ENCODE assay signal across 9 mouse cellular contexts in genomic region chr13:23436231-23436661, GRCm38 (mm10). TPM values are rescaled to one million over a fixed set of nuclear protein-coding genes. Genes with fewer than 3 reads are reported as not detected.
DNase-seq lines count a peak whose midpoint lies in the region; ATAC-seq and TF ChIP-seq lines count a peak whose summit lies in the region.
"Had no signal": no experiment of that assay in that cellular context is flagged by ENCODE, and none has a peak within 500 bp of the region (broad histone marks: within the 10 kb centered on the region; RNA-seq: fewer than 3 reads in every experiment).

No protein-coding gene starts in this region.

- no peak for TF ChIP-seq POLR2A in cortical plate, adult 2 months (IDR thresholded peaks at IDR 0.05; ENCODE audit: extremely low read depth, insufficient read depth, low read length)

- peak overlapping the region; percentile 78 for H3K4me3 ChIP-seq in erythroblast, embryonic 14.5 days (replicated peaks)
- H3K4me3 ChIP-seq in cortical plate, adult 2 months (ENCODE audit: insufficient read depth, low read length), result peak overlapping the region; percentile 7; the same call in 1 of the 2 replicates
- peak overlapping the region; percentile 48 for H3K4me3 ChIP-seq in heart, embryonic 15.5 days

- no peak for ATAC-seq in erythroblast, adult 5-6 weeks (replicated peaks; ENCODE audit: low FRiP score, poor library complexity, severe bottlenecking)
- peak; percentile 8 for ATAC-seq in CD4-positive, CD25-positive, alpha-beta regulatory T cell, adult 4 months
- ATAC-seq in heart, embryonic 15.5 days (replicated peaks; ENCODE audit: insufficient number of reproducible peaks, insufficient read depth, low FRiP score, low read depth), result no peak

- H3K27ac ChIP-seq in cortical plate, adult 2 months (ENCODE audit: insufficient read depth, low read length), result no peak overlapping the region
- H3K27ac ChIP-seq in heart, embryonic 15.5 days, result no peak overlapping the region

- H3K36me3 ChIP-seq in erythroblast, embryonic 14.5 days (ENCODE audit: control insufficient read depth), result no peaks in the 10 kb centered on the region
- H3K36me3 ChIP-seq in heart, embryonic 15.5 days, result no peaks in the 10 kb centered on the region

- no peaks in the 10 kb centered on the region for H3K9me3 ChIP-seq in erythroblast, embryonic 14.5 days (ENCODE audit: control insufficient read depth, low read length)
- no peaks in the 10 kb centered on the region for H3K9me3 ChIP-seq in heart, embryonic 15.5 days (replicated peaks)

- WGBS in heart, embryonic 15.5 days, result 1% methylated on average over 11 of the region's 11 CpGs

- peak; percentile 56 to 66 for DNase-seq in kidney, postnatal 4 days
- peak; percentile 67 for DNase-seq in mesoderm, embryonic 11.5 days (ENCODE audit: low read depth, low spot score)
- peak; percentile 55 for DNase-seq in thymus, postnatal 25 days

- peak overlapping the region; percentile 65 for H3K4me2 ChIP-seq in heart, embryonic 15.5 days

- peaks cover 74% of the 10 kb centered on the region for H3K4me1 ChIP-seq in erythroblast, embryonic 14.5 days (ENCODE audit: control insufficient read depth)
- no peaks in the 10 kb centered on the region; the same call in 1 of the 2 replicates for H3K4me1 ChIP-seq in cortical plate, adult 2 months (ENCODE audit: control insufficient read depth, insufficient read depth, low read length)
- peaks cover 11% of the 10 kb centered on the region for H3K4me1 ChIP-seq in heart, embryonic 15.5 days (replicated peaks)

- H3K27me3 ChIP-seq in erythroblast, embryonic 14.5 days (ENCODE audit: control insufficient read depth), result no peaks in the 10 kb centered on the region
- no peaks in the 10 kb centered on the region for H3K27me3 ChIP-seq in heart, embryonic 15.5 days

- H3K9ac ChIP-seq in heart, embryonic 15.5 days, result no peak overlapping the region

- TF ChIP-seq CTCF in cortical plate, adult 2 months (IDR thresholded peaks at IDR 0.05; ENCODE audit: extremely low read depth, insufficient read depth, low read length), result no peak

RNA-seq across cellular contexts. Expression of gene Abt1, which starts 12.6 kb away (rescaled TPM):
- polyA plus RNA-seq in erythroblast, embryonic 14.5 days (2012), result 0.76 and 0.84 TPM in 2 replicates
- 1.7 and 1.9 TPM in 2 replicates for total RNA-seq in erythroblast, adult 5-6 weeks (2015; ENCODE audit: low replicate concordance)
- 1.4 and 1.7 TPM in 2 replicates for total RNA-seq in erythroblast, adult 5-6 weeks (2017; ENCODE audit: low replicate concordance)
- 10 to 100 TPM; 12.4 to 14.5 TPM for polyA plus RNA-seq in CD4-positive, CD25-positive, alpha-beta regulatory T cell, adult 4 months (2017; shearing (Covaris generic))
- polyA plus RNA-seq in cortical plate, adult 2 months (2012; rRNA removed), result 7.8 and 8.3 TPM in 2 replicates
- polyA plus RNA-seq in heart, embryonic 15.5 days (2015; fragmentation: Nextera tagmentation; extraction: Ambion mirVana), result 8.1 and 8.2 TPM in 2 replicates

RNA-seq across cellular contexts. Expression of gene Btn1a1, which starts 29.5 kb away (rescaled TPM):
- polyA plus RNA-seq in erythroblast, embryonic 14.5 days (2012), result 0.15 and 0.16 TPM in 2 replicates
- 4.2 and 4.4 TPM in 2 replicates for total RNA-seq in erythroblast, adult 5-6 weeks (2015; ENCODE audit: low replicate concordance)
- total RNA-seq in erythroblast, adult 5-6 weeks (2017; ENCODE audit: low replicate concordance), result 6.5 and 15.5 TPM in 2 replicates
- not detected for polyA plus RNA-seq in CD4-positive, CD25-positive, alpha-beta regulatory T cell, adult 4 months (2017; shearing (Covaris generic))
- 0.04 and 0.06 TPM in 2 replicates for polyA plus RNA-seq in cortical plate, adult 2 months (2012; rRNA removed)
- 0.85 and 1.4 TPM in 2 replicates for polyA plus RNA-seq in heart, embryonic 15.5 days (2015; fragmentation: Nextera tagmentation; extraction: Ambion mirVana)
- total RNA-seq: layer of hippocampus, postnatal 25 days had no signal

RNA-seq across cellular contexts. Expression of gene Btn2a2, which starts 52.4 kb away (rescaled TPM):
- not detected in 2 replicates for polyA plus RNA-seq in erythroblast, embryonic 14.5 days (2012)
- total RNA-seq in erythroblast, adult 5-6 weeks (2015; ENCODE audit: low replicate concordance), result not detected in 2 replicates
- total RNA-seq in erythroblast, adult 5-6 weeks (2017; ENCODE audit: low replicate concordance), result not detected in 2 replicates
- polyA plus RNA-seq in CD4-positive, CD25-positive, alpha-beta regulatory T cell, adult 4 months (2017; shearing (Covaris generic)), result not detected
- polyA plus RNA-seq in cortical plate, adult 2 months (2012; rRNA removed), result 0.69 and 0.95 TPM in 2 replicates
- polyA plus RNA-seq in heart, embryonic 15.5 days (2015; fragmentation: Nextera tagmentation; extraction: Ambion mirVana), result 0.31 and 0.41 TPM in 2 replicates

Comparison
In these comparisons a context has a peak if more than half of its experiments do, and no peak if none do; other contexts are left out.
1. H3K4me3 ChIP-seq: peak in every context shown above with its lines; median percentile 78 in erythroblast, embryonic 14.5 days; 48 in heart, embryonic 15.5 days; 7 in cortical plate, adult 2 months.